Mouse (Mus musculus) embryonic fibroblast, embryonic 13.5 days (primary cell): Measurements from ENCODE around the gene Cdt1.
A peak's percentile ranks its signal among the peaks of the same experiment; 100 is the strongest.

ENCODE experiments used
- CTCF ChIP-seq: IDR thresholded peaks from 2 replicates; pipeline ENCODE4 v1.5.1; 2011; ENCODE audit warnings: mild to moderate bottlenecking, control low read depth, low read length, moderate library complexity, borderline replicate concordance; ENCODE audit not compliant: insufficient read depth
- POLR2A ChIP-seq: IDR thresholded peaks from 2 replicates; pipeline ENCODE4 v1.6.1; 2011; ENCODE audit warnings: low read depth, mild to moderate bottlenecking, control low read depth, low read length, moderate library complexity

GRCm38 (mm10) chr8:122567361-122568108, at the start of gene Cdt1:
- TF ChIP-seq CTCF (no peak), POLR2A (peak; percentile 72)
